Mouse (Mus musculus) erythroblast, embryonic 14.5 days (primary cell): Measurements from ENCODE around the gene Phc2.

Experiments used
- GATA1 ChIP-seq: IDR thresholded peaks from 2 replicates; pipeline ENCODE4 v1.6.1; 2012; ENCODE audit warnings: low read length, inconsistent platforms, mixed read lengths
- TAL1 ChIP-seq: IDR thresholded peaks from 3 replicates; pipeline ENCODE4 v1.6.1; 2012; ENCODE audit warnings: low read length, inconsistent platforms, mixed read lengths

GRCm38 (mm10) chr4:128693207-128693606 is 38.7 kb downstream of the Phc2 start:
- TF ChIP-seq GATA1 (no peak), TAL1 (no peak)
